Mouse (Mus musculus) layer of hippocampus, postnatal 10 days (tissue): ENCODE measurements around the gene Slc17a5. TPM values are rescaled to one million over a fixed set of nuclear protein-coding genes. Genes with fewer than 3 reads are reported as not detected.
"Not testable (repeated sequence)": the region's sequence is repeated elsewhere in the genome, so short reads cannot be mapped to it uniquely, and the experiment has no call there.

Experiments used
- DNase-seq, 2 experiments: peaks; one replicate each; pipeline ENCODE4 v3.0.0; 2021; ENCODE audit warnings: low spot score in 2 of 2
- total RNA-seq, 2 experiments: library from RNA; stranded (reverse); gene quantifications; 2 replicates each; pipeline ENCODE4 v1.2.3; 2021

Gene Slc17a5
- total RNA-seq, 2 experiments from 2014 or later, result 13.4 to 16.2 TPM

DNA sequence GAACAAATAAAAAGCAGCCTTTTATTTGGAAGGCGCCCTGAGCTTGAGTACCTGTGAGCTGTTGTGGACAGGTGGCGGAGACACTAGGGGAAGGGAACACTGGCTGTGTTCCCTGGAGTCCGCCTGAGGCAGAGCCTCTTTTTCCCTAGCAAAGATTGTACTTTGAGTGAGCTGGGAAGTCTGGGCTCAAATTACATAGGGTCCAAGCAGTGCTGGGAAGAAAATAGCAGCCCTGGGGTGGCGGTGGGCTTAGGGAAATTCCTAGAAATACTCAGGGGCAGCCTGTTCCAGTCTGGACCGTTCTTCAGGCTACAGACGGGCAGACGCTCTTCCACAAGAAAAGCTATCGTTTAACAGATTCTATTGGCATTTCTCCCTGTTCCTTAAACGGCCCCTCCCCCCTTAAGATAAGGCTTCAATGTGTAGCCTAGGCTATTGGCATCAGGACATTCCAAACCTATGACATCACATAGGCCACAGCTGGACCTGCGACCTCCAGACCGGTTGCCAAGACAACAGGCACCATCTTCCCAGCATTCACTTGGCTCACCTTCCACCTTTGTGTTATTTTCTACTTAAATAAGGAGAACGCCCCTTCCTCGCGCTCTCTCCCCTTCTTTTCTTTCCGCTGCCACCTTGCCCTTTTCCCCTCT, 67.6 kb downstream of the Slc17a5 start:
- no peak for DNase-seq

DNA sequence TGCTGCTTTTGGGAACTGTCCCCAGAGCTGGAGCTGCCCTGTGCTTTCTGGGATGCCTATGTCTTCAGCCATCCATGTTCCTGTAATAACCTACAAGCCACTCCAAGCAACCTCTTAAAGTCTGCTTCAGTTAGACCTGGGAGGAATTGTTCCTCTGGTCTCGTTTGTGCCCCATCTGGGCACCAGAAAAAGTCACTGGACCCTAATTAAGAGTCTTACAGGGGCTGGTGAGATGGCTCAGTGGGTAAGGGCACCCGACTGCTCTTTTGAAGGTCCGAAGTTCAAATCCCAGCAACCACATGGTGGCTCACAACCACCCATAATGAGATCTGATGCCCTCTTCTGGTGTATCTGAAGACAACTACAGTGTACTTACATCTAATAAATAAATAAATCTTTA, 70.6 kb downstream of the Slc17a5 start:
- DNase-seq, result not testable (repeated sequence)

DNA sequence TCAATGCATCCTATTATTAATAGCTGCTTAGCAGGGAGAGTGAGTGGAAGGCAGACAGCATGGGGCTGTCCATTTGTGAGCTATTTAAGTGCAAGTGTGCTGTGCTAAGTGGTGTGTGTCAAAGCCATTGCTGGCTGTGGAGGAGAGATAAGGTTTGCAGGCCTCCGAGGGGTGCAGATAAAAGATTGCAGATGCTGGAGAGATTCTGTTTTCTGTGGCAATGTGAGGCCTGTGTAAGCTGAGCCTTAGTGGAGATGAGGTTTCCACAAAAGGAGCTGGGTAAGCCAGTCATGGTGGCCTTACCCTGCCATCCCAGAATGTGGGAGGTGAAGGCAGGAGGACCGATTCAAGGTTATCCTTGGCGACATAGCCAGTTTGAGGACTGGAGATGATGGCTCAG, 71.7 kb downstream of the Slc17a5 start:
- DNase-seq, result no peak

DNA sequence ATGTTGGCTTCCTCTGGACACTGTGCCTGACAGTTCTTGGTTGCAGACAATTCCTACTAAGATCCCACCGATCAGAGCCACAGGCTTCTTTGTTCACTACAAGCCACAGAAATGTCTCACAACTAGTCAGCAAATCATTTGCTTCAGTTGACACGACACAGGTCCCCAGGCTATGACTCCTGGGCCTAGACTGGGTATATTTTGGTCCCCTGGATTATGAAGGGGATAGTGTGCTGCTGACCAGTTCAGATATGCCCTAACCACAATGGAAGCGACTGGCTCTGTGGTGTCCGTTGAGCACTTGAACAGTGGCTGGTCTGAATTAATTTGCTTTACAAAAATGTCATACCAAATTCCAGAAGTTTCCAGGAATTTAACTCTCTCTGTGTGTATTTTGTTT, 73.2 kb downstream of the Slc17a5 start:
- no peak for DNase-seq

DNA sequence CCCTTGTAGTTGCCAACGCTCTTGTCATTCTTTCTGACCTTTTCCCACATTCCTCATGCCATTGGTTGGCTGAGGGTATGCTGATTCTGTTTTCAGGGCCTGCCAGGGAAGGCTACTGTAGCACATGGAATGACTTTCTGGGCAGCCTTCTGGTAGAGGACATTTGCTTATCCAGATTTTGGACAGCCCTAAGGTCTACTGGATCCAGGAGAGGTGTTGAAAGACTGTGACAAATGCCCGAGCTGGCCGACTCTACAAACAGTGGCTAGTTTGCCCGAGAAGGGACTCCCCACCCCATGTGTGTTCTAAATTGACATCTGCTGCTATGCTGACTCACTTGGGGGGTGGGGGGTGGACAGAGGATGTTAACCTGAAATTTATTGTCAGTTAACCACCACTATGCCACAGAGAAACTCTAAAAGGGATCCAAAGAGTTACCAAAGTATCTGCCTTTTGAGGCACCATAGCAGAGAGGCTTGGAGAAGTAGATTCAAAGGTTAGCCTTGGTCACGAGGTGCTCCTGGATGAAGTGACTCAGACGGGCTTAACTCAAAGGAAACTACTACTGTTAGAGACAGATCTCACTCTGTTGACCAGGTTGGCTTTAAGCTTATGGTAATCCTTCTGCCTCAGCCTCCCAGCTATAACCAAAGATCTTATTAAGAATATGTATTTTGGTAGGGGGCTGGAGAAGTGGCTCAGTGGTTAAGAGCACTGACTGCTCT, 73.9 kb downstream of the Slc17a5 start:
- no peak for DNase-seq

DNA sequence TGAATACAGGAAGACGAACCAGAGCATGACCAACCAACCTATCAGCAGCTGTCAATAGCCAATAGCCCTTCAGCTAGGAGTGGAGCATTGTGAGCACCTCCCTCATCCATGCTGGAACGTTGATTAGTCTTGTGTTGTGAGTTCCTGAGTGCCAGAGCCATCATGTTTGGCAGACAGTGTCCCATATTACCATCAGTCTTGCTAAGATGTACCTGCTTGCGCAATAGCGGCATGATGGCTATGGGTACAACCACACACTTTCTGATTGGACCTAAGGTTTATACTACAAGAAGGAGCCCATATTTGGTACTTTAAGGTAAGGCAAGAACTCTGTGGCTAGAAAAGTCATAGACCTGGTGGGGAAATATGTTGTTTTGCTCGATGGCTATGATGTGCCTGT, 76.1 kb downstream of the Slc17a5 start:
- no peak for DNase-seq

DNA sequence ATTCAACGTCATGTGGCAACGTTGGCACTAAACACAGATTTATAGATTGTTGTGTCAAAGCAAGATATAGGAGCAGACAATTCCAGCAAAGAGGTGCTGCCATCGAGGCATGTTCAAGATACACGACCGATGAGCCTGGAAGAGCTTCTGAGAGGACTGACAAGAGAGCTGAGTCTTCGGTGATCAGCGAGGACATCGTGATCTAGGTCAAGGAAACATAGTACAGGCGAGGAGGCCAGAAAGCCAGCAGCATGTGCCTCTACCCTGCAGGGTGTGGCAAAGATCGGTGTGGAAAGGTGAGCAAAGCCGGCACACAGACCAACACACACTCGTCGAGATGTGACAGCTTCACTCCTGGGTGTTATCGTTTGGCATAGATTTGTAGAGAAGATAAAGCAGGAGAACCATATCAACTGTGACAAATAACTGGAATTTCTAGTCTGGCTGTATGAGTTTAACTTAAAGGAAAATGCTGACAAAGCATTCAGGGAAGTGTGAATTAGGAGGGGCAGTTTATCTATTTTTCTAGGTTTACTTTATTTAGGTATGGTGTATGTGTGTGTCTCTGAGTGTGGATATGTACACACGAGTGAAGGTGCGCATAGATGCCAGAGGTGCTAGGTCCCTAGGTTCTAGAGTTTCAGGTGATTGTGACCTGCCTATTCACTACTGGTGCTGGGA, 79.6 kb downstream of the Slc17a5 start:
- DNase-seq, result no peak

DNA sequence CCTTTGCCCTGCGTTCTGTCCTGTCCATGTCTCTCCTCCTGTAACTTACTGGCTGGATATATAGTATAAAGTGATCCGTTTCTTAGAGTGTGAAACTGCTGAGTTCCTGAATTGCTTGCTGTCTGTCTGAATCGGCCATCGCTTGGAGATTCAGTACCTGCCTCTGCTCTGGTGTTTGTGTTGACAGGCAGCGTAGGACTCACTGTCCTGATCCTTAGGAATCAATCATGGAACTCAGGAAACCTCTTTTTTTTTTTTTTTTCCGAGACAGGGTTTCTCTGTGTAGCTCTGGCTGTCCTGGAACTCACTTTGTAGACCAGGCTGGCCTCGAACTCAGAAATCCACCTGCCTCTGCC, 81.1 kb downstream of the Slc17a5 start:
- DNase-seq, result no peak

DNA sequence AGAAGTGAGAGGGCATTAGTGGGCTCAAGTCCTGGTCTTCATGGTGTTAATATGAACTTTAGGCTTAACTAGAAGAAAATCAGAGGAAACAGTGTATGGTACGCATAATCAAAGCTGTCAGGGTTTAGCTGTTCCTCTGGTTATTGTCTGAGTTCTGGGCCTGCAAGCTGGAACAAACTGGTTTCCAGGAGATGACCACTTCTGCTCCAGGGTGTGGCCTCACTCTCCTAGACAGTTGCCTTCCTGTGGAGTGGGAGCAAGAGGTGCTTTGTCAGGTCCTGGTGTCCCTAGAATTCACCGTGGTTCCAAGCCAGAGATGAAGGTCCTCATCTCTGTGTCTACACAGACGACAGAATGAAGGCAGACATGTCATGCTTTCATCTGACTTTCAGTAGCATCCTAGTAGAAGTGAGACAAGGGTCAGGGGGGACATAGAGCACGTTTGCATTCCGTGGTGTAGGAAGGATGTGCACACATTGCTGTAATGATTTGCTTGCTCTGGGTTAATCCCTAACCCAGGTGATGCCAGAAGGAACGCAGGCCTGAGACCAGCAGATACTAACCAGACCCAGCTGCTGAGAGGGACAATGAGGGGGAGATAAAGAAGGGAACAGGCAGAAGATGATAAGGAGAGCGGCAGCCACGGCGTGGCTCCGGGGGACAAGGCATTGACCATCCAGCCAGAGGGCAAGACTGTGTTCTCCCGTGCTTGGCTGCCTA, 81.7 kb downstream of the Slc17a5 start:
- no peak for DNase-seq

DNA sequence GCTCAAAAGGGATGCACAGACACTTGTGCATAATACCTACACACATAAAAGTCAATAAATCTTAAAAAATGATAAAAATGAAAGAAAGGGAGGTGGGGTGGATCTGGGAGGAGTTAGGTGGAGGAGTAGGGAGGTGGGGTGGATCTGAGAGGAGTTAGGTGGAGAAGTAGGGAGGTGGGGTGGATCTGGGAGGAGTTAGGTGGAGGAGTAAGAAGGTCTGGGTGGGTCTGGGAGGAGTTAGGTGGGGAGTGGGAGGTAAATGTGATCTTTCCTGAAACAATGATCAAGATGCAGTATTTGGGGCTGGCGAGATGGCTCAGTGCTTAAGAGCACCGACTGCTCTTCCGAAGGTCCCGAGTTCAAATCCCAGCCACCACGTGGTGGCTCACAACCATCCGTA, 82.6 kb downstream of the Slc17a5 start:
- no peak for DNase-seq

DNA sequence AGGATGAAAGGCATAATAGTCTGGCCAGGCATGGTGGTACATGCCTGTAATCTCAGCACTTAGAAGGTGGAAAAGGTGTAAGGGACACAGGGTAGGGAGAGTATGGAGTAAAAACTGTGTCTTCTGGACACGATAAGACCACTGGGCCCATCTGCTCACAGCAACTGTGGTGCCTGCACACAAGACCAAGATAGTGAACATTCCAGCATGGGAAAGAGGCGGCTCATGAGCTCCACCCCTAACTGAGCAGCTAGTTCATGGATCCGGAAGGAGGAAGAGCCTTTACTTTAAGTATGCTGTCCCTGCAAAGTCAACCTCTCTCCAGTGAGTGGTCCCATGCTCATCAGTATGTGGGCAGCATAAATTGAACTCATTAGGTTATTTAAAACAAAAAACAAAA, 83.2 kb downstream of the Slc17a5 start:
- no peak for DNase-seq

DNA sequence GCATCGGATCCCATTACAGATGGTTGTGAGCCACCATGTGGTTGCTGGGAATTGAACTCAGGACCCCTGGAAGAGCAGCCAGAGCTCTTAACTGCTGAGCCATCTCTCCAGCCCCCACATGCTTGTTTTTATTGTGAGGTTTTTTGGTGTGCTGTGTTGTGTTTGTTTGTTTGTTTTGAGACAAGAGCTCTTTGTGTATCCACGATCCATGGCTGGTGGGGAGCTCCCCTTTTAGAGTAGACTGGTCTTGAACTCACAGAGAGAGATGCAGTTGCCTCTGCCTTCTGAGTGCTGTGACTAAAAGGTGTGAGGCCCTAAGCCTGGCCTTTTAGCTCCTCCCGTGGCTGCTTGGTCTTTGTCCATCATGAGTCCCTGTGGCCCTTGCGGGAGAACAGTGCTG, 83.7 kb downstream of the Slc17a5 start:
- DNase-seq, result no peak

DNA sequence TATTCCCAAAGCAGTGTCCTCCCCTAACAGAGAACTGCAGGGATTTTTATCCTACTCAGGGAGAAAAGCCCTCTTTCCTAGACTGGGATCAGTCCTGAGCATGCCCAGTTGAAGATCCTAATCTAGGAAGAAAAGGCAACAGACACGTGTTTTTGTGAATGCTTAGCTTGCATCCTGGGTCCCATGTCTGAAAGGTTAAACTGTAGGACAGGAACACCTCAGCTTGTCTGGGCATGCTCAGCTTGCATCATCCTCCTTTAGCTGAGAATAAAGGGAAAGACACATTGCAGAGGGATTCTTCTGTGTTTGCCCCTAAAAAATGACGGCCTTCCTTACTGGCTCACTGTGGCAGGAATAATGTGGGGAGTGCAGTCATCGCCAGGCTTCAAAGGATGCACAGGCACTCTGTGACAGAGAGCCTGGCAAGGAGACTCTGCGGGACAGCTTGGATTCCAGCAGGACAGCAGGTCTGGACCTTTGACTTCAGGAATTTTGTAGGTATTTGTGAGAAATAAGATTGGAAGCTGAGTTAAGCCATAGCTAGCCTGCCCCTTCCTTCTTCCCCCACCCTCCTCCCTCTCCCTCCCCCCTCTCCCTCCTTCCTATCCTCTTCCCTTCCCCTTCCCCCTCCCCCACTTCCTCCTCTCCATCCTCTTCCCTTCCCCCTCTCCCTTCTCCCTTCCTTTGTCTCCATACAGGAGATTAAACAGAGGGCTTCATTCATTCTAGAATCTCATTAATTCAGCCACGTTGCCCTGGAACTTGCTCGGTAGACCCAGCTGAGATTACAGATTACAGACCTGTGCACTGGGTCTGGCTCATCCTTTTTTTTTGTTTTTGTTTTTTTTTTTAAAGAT, 84.4 kb downstream of the Slc17a5 start:
- DNase-seq, result no peak

DNA sequence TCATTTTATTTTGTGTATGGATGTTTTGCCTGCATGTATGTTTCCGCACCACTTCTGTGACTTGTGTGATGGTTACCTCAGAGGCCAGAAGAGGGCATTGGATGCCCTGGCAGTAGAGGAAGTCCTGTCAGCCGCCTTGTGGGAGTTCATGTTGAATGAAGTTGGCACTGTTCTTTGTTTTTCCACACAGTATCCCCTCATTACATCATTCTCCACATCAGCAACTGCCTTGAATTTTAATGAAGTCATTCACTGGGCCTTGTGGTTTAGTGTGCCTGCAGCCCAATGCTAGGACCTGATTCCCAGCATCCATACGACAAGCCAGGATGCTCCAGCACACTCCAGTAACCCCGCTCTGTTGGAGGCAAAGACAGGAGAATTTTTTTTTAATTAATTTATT, 86.6 kb downstream of the Slc17a5 start:
- DNase-seq, result no peak

DNA sequence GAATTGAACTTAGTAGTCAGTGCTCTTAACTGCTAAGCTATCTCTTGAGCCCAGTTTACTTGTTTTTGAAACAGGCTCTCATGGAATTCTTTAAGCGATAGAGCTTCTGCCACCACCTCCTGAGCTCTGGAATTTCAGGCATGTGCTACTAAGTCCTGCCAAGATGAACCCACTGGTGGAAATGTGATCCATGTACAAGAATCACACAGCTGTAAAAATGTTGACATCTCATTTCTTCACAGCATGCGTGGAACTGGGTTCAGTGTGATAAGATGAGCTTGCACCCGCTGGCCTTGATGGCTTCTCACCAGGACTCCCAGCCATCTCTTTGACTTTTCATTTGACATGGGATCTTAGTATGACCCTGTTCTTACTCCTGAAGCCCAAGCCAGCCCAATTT, 87.5 kb downstream of the Slc17a5 start:
- DNase-seq, result no peak

DNA sequence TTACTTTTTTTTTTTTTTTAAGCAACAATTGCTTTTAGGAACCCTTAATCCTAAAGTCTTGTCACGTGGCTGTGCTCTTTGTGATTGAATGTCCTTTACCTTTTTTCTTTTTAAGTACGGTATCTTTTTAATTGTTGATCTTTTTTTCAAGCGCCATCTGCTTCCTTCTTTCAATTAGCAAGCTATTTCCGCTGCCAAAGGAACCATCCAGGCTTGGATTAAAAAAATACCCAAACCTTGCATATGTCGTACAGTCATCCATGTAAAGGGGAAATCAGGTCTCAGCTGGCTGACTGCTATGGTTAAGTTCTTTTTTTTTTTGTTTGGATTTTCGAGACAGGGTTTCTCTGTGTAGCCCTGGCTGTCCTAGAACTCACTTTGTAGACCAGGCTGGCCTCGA, 94.7 kb downstream of the Slc17a5 start:
- no peak for DNase-seq

DNA sequence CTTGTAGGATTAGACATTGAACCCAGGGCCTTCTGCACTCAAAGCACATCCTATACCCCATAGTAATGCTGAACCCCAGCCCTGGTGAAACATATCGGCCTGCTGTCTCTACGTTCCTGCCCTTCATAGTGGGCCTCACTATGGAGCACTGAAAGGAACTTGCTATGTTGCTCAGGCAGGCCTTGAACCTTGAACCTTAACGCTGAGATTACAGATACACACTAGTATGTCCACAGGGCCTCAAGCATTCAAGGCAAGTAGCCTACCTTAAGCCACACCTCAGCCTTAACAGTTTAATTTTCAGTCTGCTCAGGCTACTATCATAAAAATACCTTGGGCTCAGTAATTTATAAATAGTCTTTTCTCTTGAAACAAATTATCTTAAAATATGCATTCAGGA, 95.6 kb downstream of the Slc17a5 start:
- DNase-seq, result no peak

DNA sequence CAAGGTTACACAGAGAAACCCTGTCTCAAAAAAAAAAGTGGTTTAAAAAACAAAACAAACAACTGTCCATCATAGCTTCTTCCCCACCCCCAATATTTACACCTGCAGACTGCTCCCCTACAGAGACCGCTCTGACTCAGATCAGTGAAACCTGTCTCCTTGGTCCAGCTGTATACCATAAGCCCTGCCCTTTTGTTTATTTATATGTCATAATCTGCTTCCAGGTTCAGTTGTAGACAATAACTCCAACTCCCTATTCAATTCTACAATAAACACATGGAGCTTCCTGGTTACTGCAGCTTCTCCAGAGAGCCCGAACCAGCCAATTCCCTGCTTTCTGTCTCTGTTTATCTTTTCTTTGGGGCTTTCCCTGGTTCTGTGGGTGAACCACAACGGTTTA, 96.7 kb downstream of the Slc17a5 start:
- DNase-seq, result no peak

DNA sequence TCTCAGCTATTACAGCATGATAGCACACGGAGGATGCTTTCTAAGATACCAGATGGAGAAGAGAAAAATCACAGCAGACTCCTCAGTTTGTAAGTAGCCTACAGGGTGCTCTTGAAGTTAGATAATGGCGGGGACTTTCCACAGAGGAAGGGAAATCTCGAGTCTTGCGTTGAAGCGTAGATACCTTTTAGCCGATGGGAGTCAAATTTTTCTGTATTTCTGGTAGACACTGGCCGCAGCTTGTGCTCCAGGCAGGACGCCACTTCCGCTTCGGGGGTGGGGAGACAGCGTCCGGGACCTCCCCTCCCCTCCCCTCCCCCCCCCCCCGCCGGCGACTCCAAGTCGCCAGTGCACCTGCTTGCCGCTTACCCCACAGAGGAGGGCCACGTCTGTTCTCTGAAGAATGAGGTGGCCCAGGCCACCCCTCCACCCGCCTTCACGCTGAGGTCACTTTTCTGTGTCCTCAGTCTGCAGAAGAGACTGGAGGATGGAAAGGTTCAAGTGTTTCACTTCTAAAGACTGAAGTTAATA, 98.9 kb downstream of the Slc17a5 start, which contains the start of gene Eef1a1:
Eef1a1 (minus strand) TSS at position 262 of the 531 bp plus-strand sequence.
- peak in 1 of 2 experiments; percentile 62 for DNase-seq

DNA sequence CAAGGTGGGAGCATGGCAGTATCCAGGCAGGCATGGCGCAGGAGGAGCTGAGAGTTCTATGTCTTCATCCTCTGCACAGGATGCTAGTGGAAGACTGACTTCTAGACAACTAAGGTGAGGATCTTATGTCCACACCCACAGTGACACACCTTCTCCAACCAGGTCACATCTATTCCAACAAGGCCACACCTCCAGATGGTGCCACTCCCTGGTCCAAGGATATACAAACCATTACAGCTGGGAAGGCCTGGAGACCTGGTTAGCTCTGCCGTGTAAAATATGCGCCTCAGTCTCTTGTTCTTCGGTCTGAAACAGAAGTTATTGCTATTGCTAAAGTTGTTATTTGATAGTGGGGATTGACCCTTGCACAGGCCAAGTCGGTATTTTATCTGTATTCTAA, 99.8 kb downstream of the Slc17a5 start:
- DNase-seq, result not testable (repeated sequence)
